Mouse (Mus musculus): ENCODE measurements around the gene H2-Ab1. TPM values are rescaled to one million over a fixed set of nuclear protein-coding genes. Genes with fewer than 3 reads are reported as not detected.

The H2-Ab1 gene
- total and polyA plus RNA-seq, 3 experiments, result 78.4 to 364 (median 97.1) TPM

DNA sequence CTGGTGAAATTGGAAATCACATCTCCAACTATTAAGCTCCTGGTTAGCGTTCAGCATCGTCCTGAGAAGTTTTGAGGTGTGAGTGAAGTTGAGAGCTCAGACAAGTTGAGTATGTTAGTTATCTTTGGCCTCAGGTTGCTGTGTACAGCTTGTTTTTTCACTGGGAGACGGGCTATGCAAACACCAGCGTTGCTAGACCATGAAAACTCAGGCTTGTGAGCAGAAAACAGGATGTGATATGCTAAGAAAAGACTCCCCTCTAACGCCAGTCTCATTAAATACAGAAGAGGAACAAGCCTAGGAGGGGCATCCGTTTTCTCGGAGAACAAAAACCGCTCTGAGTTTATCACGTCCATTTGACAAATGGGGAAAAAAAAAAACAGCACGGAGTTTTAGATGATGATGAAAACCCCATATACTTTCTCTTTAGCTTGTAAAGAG lies 17.9 kb upstream of the H2-Ab1 start:
- DNase-seq, result no peak

- no peak for DNase-seq
These were observed 17.1 kb upstream of the H2-Ab1 start for GRCm38 (mm10) chr17:34240366-34240765.

DNA sequence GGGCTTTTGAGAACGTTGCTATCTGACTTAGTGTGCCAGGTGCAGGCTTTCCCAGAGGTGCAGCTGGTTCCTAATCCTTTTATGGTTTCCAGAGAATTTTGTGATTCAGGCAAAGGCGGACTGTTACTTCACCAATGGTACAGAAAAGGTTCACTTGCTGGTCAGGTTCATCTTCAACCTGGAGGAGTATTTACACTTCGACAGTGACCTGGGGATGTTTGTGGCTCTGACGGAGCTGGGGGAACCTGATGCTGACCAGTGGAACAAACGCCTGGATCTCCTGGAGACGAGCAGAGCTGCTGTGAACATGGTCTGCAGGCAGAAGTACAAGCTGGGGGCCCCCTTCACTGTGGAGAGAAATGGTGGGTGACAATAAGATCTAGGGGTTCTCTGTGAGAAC lies 16.6 kb upstream of the H2-Ab1 start:
- DNase-seq, result no peak

DNA sequence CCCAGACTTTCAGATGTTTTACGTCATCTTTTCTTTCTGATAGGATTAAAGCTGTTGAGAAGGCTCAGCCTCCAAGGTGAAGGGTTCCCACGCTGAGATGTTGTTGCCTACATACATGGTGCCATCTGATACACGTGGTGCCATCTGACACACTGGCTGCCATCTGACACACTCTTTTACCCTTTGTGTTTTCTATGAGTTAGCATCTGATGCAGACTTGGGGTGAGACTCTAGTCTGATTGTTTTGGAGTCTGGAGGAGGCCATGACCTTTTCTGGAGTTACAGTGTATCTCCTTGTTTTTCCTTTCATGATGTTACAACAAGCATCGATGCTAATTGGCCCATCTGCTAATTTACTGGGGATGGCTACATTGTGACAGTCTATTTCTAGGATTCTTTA lies 12.8 kb upstream of the H2-Ab1 start:
- DNase-seq, result no peak

- DNase-seq, result no peak
These were observed 10.4 kb upstream of the H2-Ab1 start for GRCm38 (mm10) chr17:34247047-34247446.

DNA sequence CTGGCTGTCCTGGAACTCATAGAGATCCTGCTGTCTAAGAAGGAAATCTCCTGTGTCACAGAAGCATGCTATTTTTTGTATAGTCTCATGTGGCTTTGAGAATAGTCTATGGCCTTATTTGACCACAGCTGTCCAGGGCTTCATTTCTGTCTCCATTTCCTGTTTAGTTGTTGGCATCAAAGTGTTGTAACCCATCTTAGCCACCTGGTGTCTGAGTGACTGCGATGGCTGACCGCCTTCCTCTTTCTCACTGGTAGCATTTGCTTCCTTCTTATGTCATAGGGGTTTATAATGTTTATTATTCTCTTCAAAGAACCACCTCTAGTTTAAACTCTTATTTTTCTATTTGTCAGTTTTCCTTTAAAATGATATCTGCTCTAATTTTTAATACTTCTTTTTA lies 8.7 kb upstream of the H2-Ab1 start:
- DNase-seq, result no peak

- no peak for DNase-seq
These were observed 8.1 kb upstream of the H2-Ab1 start for GRCm38 (mm10) chr17:34249361-34249760.

GRCm38 (mm10) chr17:34249878-34250277 lies 7.6 kb upstream of the H2-Ab1 start:
- DNase-seq, result peak; percentile 30

DNA sequence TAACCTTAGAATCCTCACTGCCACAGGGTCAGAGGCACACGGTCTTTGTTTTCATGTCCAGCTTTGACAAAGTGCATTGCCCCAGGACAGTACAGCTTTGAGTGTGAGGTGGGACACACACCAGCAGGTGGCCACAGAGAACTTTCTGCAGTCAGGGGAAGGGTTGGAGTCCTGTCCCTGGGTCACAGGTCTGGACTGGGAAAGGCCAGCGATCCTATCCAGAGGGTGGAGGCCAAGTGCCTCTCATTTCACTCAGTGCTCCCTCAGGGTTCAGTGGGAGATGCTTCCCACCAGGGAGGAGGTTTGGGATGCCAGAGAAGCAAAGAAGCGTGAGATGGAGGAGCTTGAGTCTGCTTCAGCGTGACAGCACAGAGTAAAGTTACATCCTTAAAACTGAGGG lies 5.8 kb upstream of the H2-Ab1 start:
- no peak for DNase-seq

DNA sequence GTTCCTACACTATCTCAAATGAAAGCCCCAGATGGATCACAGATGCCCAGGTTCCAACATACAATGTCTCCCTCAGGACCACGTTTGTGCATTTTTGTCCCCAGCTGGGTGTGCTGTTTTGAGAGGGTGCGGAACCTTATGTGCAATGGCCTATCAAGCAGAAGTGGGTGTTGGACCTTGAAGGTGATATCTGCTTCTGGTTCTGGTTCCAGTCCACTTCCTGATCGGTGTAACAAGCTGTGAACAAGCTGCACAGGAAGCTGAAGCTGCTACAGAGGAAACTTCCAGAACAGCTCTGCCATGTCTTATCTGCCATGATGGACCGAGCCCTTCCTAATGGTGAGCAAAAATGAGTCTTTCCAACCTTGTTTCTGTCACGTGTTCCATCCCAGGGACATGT lies 988 bp upstream of the H2-Ab1 start:
- DNase-seq, result no peak

- DNase-seq, result no peak
These were observed 3.1 kb downstream of the H2-Ab1 start for GRCm38 (mm10) chr17:34260551-34260950.

DNA sequence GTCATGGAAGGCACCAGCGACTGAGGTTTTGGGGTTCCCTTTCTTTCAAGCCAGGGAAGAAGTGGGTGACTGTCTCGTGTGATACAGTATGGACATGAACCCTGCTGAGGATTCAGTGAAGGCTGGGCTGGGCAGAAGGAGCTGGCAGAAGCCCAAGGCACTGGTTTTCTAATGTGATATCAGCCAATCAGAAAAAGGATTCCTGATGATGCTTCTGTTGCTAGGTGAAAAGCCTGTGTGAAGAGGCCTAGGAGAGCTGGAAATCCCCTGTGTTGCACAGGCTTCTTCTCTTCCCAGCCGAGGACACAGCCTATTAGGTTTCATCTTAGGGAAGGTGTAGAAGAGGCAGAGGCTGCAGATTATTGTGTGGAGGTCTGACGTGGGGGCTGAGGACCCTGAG lies 4.0 kb downstream of the H2-Ab1 start:
- peak; percentile 71 for DNase-seq

- DNase-seq, result peak; percentile 67
These were observed 5.6 kb downstream of the H2-Ab1 start for GRCm38 (mm10) chr17:34263068-34263467.

- no peak for DNase-seq
These were observed 6.4 kb downstream of the H2-Ab1 start for GRCm38 (mm10) chr17:34263811-34264371.

GRCm38 (mm10) chr17:34264452-34265351 lies 7.2 kb downstream of the H2-Ab1 start:
- DNase-seq, result no peak

- no peak for DNase-seq
These were observed 10.8 kb downstream of the H2-Ab1 start for GRCm38 (mm10) chr17:34268262-34268661.

DNA sequence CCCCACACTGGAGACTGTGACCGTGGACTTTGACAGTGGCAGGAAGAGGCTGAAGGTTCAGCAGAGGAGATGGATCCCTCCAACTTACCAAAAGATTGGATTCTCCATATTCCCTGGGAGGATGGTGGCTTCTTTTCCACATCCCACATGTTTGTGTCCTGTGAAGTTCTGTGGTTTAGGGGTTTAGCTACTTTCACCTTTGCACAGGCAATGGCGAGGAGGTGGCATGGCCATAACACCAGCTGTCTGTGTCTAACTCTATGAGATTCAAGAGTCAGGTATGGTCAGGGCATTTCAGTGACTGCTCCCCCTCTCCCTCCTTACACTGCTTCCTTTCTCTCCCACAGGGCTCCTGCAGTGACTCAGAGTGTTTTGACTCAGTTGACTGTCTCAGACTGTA lies 11.3 kb downstream of the H2-Ab1 start:
- no peak for DNase-seq

DNA sequence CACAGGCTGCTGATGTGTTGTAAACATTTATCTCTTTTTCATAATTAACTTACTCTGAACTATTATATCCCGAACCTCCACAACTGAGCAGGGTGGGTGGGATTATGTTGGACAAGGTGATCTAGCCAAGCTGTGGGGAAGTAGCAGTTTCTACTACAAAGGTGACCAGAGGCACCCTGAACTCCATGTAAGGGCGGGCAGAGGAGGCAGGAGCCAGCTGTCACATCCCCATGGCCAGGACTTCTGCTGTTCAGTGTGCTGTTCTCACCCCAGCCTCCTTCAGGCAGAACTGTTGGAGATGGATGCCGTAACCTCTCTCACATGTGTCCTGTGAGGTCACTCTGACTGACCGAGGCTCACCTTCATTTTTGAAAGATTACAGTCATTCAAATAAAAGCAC lies 12.3 kb downstream of the H2-Ab1 start:
- no peak for DNase-seq

- no peak for DNase-seq
These were observed 12.7 kb downstream of the H2-Ab1 start for GRCm38 (mm10) chr17:34270230-34270629.

GRCm38 (mm10) chr17:34270940-34271339 lies 13.5 kb downstream of the H2-Ab1 start:
- DNase-seq, result no peak

GRCm38 (mm10) chr17:34272102-34272501 lies 14.6 kb downstream of the H2-Ab1 start:
- DNase-seq, result no peak

DNA sequence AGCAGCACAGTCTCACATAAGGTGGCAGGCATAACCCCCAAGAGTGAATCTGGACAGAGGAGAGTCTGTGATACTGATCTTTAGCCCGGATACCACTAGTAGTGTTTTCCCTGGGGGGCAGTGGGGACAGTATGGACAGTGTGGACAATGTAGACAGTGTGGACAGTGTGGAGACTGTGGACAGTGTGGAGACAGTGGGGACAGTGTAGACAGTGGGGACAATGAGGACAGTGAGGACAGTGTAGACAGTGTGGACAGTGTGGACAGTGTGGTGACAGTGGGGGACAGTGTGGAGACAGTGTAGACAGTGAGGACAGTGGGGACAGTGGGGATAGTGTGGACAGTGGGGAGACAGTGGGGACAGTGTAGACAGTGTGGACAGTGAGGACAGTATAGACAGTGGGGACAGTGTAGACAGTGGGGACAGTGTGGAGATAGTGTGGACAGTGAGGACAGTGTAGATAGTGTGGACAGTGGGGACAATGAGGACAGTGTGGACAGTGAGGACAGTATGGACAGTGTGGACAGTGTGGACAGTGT lies 23.1 kb downstream of the H2-Ab1 start:
- DNase-seq, result no peak

GRCm38 (mm10) chr17:34281836-34282235 lies 24.3 kb downstream of the H2-Ab1 start:
- DNase-seq, result no peak
